8 mouse cellular contexts compared by ENCODE assay signal in the genomic region with DNA sequence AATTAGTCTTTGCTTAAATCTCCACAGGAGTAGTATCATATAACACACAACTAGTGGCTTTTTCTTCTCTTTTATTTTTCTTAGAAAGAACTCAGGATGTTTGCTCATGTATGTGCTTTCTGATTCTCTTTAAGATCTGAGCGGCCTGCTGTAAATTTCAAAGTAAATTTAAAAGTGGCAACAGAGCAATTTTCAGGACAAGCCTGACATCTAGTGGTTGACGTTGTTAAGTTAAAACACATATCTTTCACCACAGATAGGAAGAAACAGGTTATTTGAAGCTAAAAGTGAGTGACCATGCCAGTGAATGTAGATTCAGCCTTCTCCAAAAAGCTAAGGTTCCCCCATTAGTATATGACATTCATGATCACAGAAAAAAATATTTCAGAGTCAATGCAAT. TPM values are rescaled to one million over a fixed set of nuclear protein-coding genes. Genes with fewer than 3 reads are reported as not detected.
DNase-seq lines count a peak whose midpoint lies in the region; ATAC-seq and TF ChIP-seq lines count a peak whose summit lies in the region.
"Not testable (repeated sequence)": the region's sequence is repeated elsewhere in the genome, so short reads cannot be mapped to it uniquely, and the experiment has no call there.

No protein-coding gene starts in this region.

- H3K4me1 ChIP-seq in heart, adult 2 months (ENCODE audit: control insufficient read depth, insufficient read depth, low read length); liver, adult 2 months (ENCODE audit: control insufficient read depth, insufficient read depth, low read length); midbrain, embryonic 16.5 days (ENCODE audit: control insufficient read depth, insufficient read depth, low read length): not testable (repeated sequence)

- not testable (repeated sequence) for H3K79me2 ChIP-seq in heart, adult 2 months (replicated peaks; ENCODE audit: control insufficient read depth, insufficient read depth, low read length); liver, adult 2 months (ENCODE audit: control insufficient read depth, insufficient read depth, low read length)

- TF ChIP-seq POLR2A in heart, adult 2 months (IDR thresholded peaks at IDR 0.05; ENCODE audit: insufficient read depth, low read depth, low read length); liver, adult 2 months (IDR thresholded peaks at IDR 0.05; ENCODE audit: extremely low read depth, insufficient read depth, low read length): not testable (repeated sequence)

- not testable (repeated sequence) for H3K36me3 ChIP-seq in heart, adult 2 months (ENCODE audit: control insufficient read depth, insufficient read depth, low read length); liver, adult 2 months (ENCODE audit: control insufficient read depth, insufficient read depth, low read length); midbrain, embryonic 16.5 days (ENCODE audit: control insufficient read depth, insufficient read depth, low read length); splenic B cell, adult 2 months (ENCODE audit: control insufficient read depth, insufficient read depth, low read length, poor library complexity, severe bottlenecking)

- not testable (repeated sequence) for H3K9me3 ChIP-seq in midbrain, embryonic 16.5 days (replicated peaks; ENCODE audit: control insufficient read depth, low read length, poor library complexity, severe bottlenecking)

- not testable (repeated sequence) for H3K27ac ChIP-seq in heart, adult 2 months; liver, adult 2 months (replicated peaks; ENCODE audit: insufficient read depth, low read depth, low read length); midbrain, embryonic 16.5 days (ENCODE audit: low read length)

- ATAC-seq in midbrain, embryonic 16.5 days, result peak; percentile 80

- H3K9ac ChIP-seq in heart, adult 2 months (ENCODE audit: low read depth, low read length); liver, adult 2 months (ENCODE audit: low read depth, low read length); midbrain, embryonic 16.5 days (ENCODE audit: low read depth, low read length): not testable (repeated sequence)

- H3K4me2 ChIP-seq in midbrain, embryonic 16.5 days (ENCODE audit: low read length), result not testable (repeated sequence)

- DNase-seq in CD4-positive, CD25-positive, alpha-beta regulatory T cell, adult 2 months (ENCODE audit: low read depth, low spot score), result peak; percentile 73
- peak; percentile 23 for DNase-seq in adrenal gland, postnatal 14 days
- DNase-seq in embryo, embryonic 11.5 days (ENCODE audit: low read depth, low spot score), result peak; percentile 14
- DNase-seq in heart, adult 2 months, result not testable (repeated sequence)
- DNase-seq in kidney, postnatal 14 days, result peak; percentile 17
- DNase-seq in liver, adult 2 months (ENCODE audit: extremely low read depth, low read depth, low spot score), result peak; percentile 29
- peak; percentile 23 for DNase-seq in splenic B cell, adult 2 months (ENCODE audit: low read depth, low spot score)

- not testable (repeated sequence) for H3K27me3 ChIP-seq in heart, adult 2 months (ENCODE audit: control insufficient read depth, insufficient read depth, low read length); liver, adult 2 months (ENCODE audit: control insufficient read depth, insufficient read depth, low read length); midbrain, embryonic 16.5 days (ENCODE audit: control insufficient read depth, insufficient read depth, low read depth, low read length); splenic B cell, adult 2 months (ENCODE audit: control insufficient read depth, insufficient read depth, low read length, poor library complexity, severe bottlenecking)

- 15% methylated on average over 2 of the region's 2 CpGs for WGBS in heart, adult 2 months
- WGBS in liver, adult 2 months, result 20% methylated on average over 2 of the region's 2 CpGs
- WGBS in midbrain, embryonic 16.5 days, result 17% methylated on average over 2 of the region's 2 CpGs

- H3K4me3 ChIP-seq in heart, adult 2 months; liver, adult 2 months (ENCODE audit: insufficient read depth, low read depth, low read length); midbrain, embryonic 16.5 days (ENCODE audit: low read depth, low read length): not testable (repeated sequence)

- peak; percentile 60 for TF ChIP-seq CTCF in heart, adult 2 months (IDR thresholded peaks at IDR 0.05)
- TF ChIP-seq CTCF in liver, adult 2 months (IDR thresholded peaks at IDR 0.05; ENCODE audit: low read depth, low read length), result not testable (repeated sequence)

- intact Hi-C loops in heart, adult 2 months (cut with DNase I), result loop anchor here (1.0 kb wide), 1 partner anchor 749 kb away; no protein-coding TSS in a partner anchor

- not testable (repeated sequence) for TF ChIP-seq EP300 in heart, adult 2 months (IDR thresholded peaks at IDR 0.05; ENCODE audit: insufficient read depth, low read depth, low read length)

RNA-seq across cellular contexts. Expression of a gene that starts 36.9 kb away (rescaled TPM):
- total RNA-seq in adrenal gland, postnatal 14 days (2021), result 6.3 and 9.1 TPM in 2 replicates
- total RNA-seq in heart, adult 2 months (2021), result 1 to 10 TPM; 4.1 to 4.9 TPM
- 0.76 and 1.6 TPM in 2 replicates for polyA plus RNA-seq in heart, adult 2 months (2012; rRNA removed)
- 6.8 and 7.6 TPM in 2 replicates for total RNA-seq in liver, adult 2 months (2014; rRNA removed)
- polyA plus RNA-seq in liver, adult 2 months (2012; rRNA removed), result 1.5 and 2.5 TPM in 2 replicates
- polyA plus RNA-seq in midbrain, embryonic 16.5 days (2015; fragmentation: Nextera tagmentation; extraction: Ambion mirVana), result 11.3 and 11.8 TPM in 2 replicates
